Mouse (Mus musculus) embryonic facial prominence, embryonic 10.5 days (tissue): ENCODE measurements around the gene Inpp4b. TPM values are rescaled to one million over a fixed set of nuclear protein-coding genes. Genes with fewer than 3 reads are reported as not detected.
A peak's percentile ranks its signal among the peaks of the same experiment; 100 is the strongest.

Source experiments
- DNase-seq: peaks from one replicate; pipeline ENCODE4 v3.0.0-alpha.2; 2017; ENCODE audit warnings: low spot score
- H3K27ac ChIP-seq: fragments of 300-500 bp; sonication (generic); replicated peaks from 2 replicates; pipeline ENCODE4 v1.5.1; 2016; ENCODE audit warnings: mild to moderate bottlenecking
- H3K27me3 ChIP-seq: fragments of 300-500 bp; sonication (generic); replicated peaks from 2 replicates; pipeline ENCODE4 v1.6.1; 2016; ENCODE audit warnings: low read depth, mild to moderate bottlenecking; ENCODE audit not compliant: poor library complexity, severe bottlenecking
- H3K36me3 ChIP-seq: fragments of 300-500 bp; sonication (generic); replicated peaks from 2 replicates; pipeline ENCODE4 v1.6.1; 2016; ENCODE audit warnings: mild to moderate bottlenecking, moderate library complexity
- H3K4me1 ChIP-seq: fragments of 300-500 bp; sonication (generic); 2 replicates; pipeline ENCODE4 v1.6.1; 2016
- H3K4me3 ChIP-seq: fragments of 300-500 bp; sonication (generic); 2 replicates; pipeline ENCODE4 v1.5.1; 2016; ENCODE audit warnings: mild to moderate bottlenecking, moderate library complexity
- H3K9me3 ChIP-seq: fragments of 300-500 bp; sonication (generic); 2 replicates; pipeline ENCODE4 v1.6.1; 2016; ENCODE audit warnings: mild to moderate bottlenecking
- WGBS: fragments of 180-500 bp; shearing (Covaris S2); methylation state at CpG from one replicate; pipeline ENCODE4 v1.1.7; 2016; 5-methylcytosine and 5-hydroxymethylcytosine counted together
- polyA plus RNA-seq: library from polyadenylated mRNA; unstranded; fragments of >200 nt; fragmentation: Nextera tagmentation; extraction: Ambion mirVana; gene quantifications from 2 replicates; pipeline ENCODE4 v1.2.1, GENCODE M21; 2016

Gene Inpp4b
- polyA plus RNA-seq: 10.8 and 12.4 TPM in 2 replicates

- WGBS: under 1% methylated on average over 46 of the region's 46 CpGs
- Histone ChIP-seq H3K9me3 (no peaks in the 10 kb centered on the region), H3K4me1 (peaks cover 18% of the 10 kb centered on the region), H3K36me3 (no peaks in the 10 kb centered on the region), H3K4me3 (peak within 1 kb of the TSS; percentile 77), H3K27ac (peak within 1 kb of the TSS; percentile 67), H3K27me3 (peaks cover 20% of the 10 kb centered on the region)
- peak; percentile 68 for DNase-seq
These were observed at the start of gene Inpp4b for GRCm38 (mm10) chr8:81342236-81342998. Inpp4b (plus strand) TSS chr8:81342556.

- H3K27me3 ChIP-seq: no peaks in the 10 kb centered on the region
- 77% methylated on average over 2 of the region's 2 CpGs for WGBS
- no peaks in the 10 kb centered on the region for H3K36me3 ChIP-seq
These were observed 7.1 kb upstream of the Inpp4b start for GRCm38 (mm10) chr8:81335250-81335649.

GRCm38 (mm10) chr8:81341191-81341590, 1.2 kb upstream of the Inpp4b start:
- no peak overlapping the region for H3K27ac ChIP-seq
- DNase-seq: peak; percentile 11
- H3K27me3 ChIP-seq: peaks cover 20% of the 10 kb centered on the region
- no peaks in the 10 kb centered on the region for H3K9me3 ChIP-seq
- H3K4me1 ChIP-seq: peaks cover 18% of the 10 kb centered on the region
- peak overlapping the region; percentile 77; the same call in 1 of the 2 replicates for H3K4me3 ChIP-seq
- H3K36me3 ChIP-seq: no peaks in the 10 kb centered on the region
- WGBS: 49% methylated on average over 5 of the region's 5 CpGs

More at GRCm38 (mm10) chr8:81335250-81335649, 7.1 kb upstream of the Inpp4b start:
- H3K27ac ChIP-seq: no peak overlapping the region
- no peak overlapping the region for H3K4me3 ChIP-seq
- H3K4me1 ChIP-seq: no peaks in the 10 kb centered on the region
- H3K9me3 ChIP-seq: no peaks in the 10 kb centered on the region
- DNase-seq: no peak

GRCm38 (mm10) chr8:81341591-81342235, 643 bp upstream of the Inpp4b start:
- Histone ChIP-seq H3K4me3 (peak overlapping the region; percentile 77), H3K27ac (peak overlapping the region; percentile 67), H3K36me3 (no peaks in the 10 kb centered on the region), H3K9me3 (no peaks in the 10 kb centered on the region), H3K4me1 (peaks cover 18% of the 10 kb centered on the region), H3K27me3 (peaks cover 20% of the 10 kb centered on the region)
- peak; percentile 79 for DNase-seq
- WGBS: 1% methylated on average over 22 of the region's 23 CpGs

- peaks cover 20% of the 10 kb centered on the region for H3K27me3 ChIP-seq
- DNase-seq: no peak
- peaks cover 18% of the 10 kb centered on the region for H3K4me1 ChIP-seq
- no peak overlapping the region for H3K27ac ChIP-seq
- 11% methylated on average over 3 of the region's 3 CpGs for WGBS
- no peaks in the 10 kb centered on the region for H3K36me3 ChIP-seq
- peak overlapping the region; percentile 77 for H3K4me3 ChIP-seq
- H3K9me3 ChIP-seq: no peaks in the 10 kb centered on the region
These were observed 595 bp downstream of the Inpp4b start for GRCm38 (mm10) chr8:81342999-81343302.

- 84% methylated on average over 2 of the region's 2 CpGs for WGBS
- H3K36me3 ChIP-seq: no peaks in the 10 kb centered on the region
- no peaks in the 10 kb centered on the region for H3K9me3 ChIP-seq
- H3K27ac ChIP-seq: no peak overlapping the region
- H3K27me3 ChIP-seq: peaks cover 20% of the 10 kb centered on the region
- H3K4me3 ChIP-seq: no peak overlapping the region
- DNase-seq: no peak
- peaks cover 18% of the 10 kb centered on the region for H3K4me1 ChIP-seq
These were observed 2.9 kb downstream of the Inpp4b start for GRCm38 (mm10) chr8:81345170-81345697.

GRCm38 (mm10) chr8:81349452-81349851, 7.1 kb downstream of the Inpp4b start:
- no peaks in the 10 kb centered on the region for H3K4me1 ChIP-seq
- H3K4me3 ChIP-seq: no peak overlapping the region
- peak; percentile 32 for DNase-seq
- no peaks in the 10 kb centered on the region for H3K9me3 ChIP-seq
- no peaks in the 10 kb centered on the region for H3K27me3 ChIP-seq
- H3K36me3 ChIP-seq: no peaks in the 10 kb centered on the region
- 91% methylated on average over 1 of the region's 1 CpGs for WGBS
- no peak overlapping the region for H3K27ac ChIP-seq

GRCm38 (mm10) chr8:81353460-81353859, 11.1 kb downstream of the Inpp4b start:
- 89% methylated on average over 5 of the region's 5 CpGs for WGBS
- Histone ChIP-seq H3K27me3 (no peaks in the 10 kb centered on the region), H3K4me1 (no peaks in the 10 kb centered on the region), H3K9me3 (no peaks in the 10 kb centered on the region), H3K36me3 (no peaks in the 10 kb centered on the region), H3K4me3 (no peak overlapping the region), H3K27ac (no peak overlapping the region)
- DNase-seq: no peak

GRCm38 (mm10) chr8:81358108-81358507, 15.8 kb downstream of the Inpp4b start:
- H3K36me3 ChIP-seq: no peaks in the 10 kb centered on the region
- no peak overlapping the region for H3K27ac ChIP-seq
- no peak for DNase-seq
- H3K27me3 ChIP-seq: no peaks in the 10 kb centered on the region
- WGBS: 88% methylated on average over 6 of the region's 6 CpGs
- no peak overlapping the region for H3K4me3 ChIP-seq
- no peaks in the 10 kb centered on the region for H3K9me3 ChIP-seq
- H3K4me1 ChIP-seq: no peaks in the 10 kb centered on the region

GRCm38 (mm10) chr8:81360518-81360917, 18.2 kb downstream of the Inpp4b start:
- H3K36me3 ChIP-seq: no peaks in the 10 kb centered on the region
- 81% methylated on average over 2 of the region's 2 CpGs for WGBS
- no peaks in the 10 kb centered on the region for H3K27me3 ChIP-seq
- H3K9me3 ChIP-seq: no peaks in the 10 kb centered on the region
- no peak overlapping the region for H3K4me3 ChIP-seq
- H3K27ac ChIP-seq: no peak overlapping the region
- no peak for DNase-seq
- H3K4me1 ChIP-seq: no peaks in the 10 kb centered on the region

GRCm38 (mm10) chr8:81361162-81361561, 18.8 kb downstream of the Inpp4b start:
- Histone ChIP-seq H3K9me3 (no peaks in the 10 kb centered on the region), H3K36me3 (no peaks in the 10 kb centered on the region), H3K27me3 (no peaks in the 10 kb centered on the region), H3K4me3 (no peak overlapping the region), H3K4me1 (no peaks in the 10 kb centered on the region), H3K27ac (no peak overlapping the region)
- WGBS: 88% methylated on average over 2 of the region's 2 CpGs
- no peak for DNase-seq

GRCm38 (mm10) chr8:81370607-81371006, 28.3 kb downstream of the Inpp4b start:
- no peak for DNase-seq
- Histone ChIP-seq H3K36me3 (no peaks in the 10 kb centered on the region), H3K4me1 (no peaks in the 10 kb centered on the region), H3K27me3 (no peaks in the 10 kb centered on the region), H3K4me3 (no peak overlapping the region), H3K27ac (no peak overlapping the region), H3K9me3 (no peaks in the 10 kb centered on the region)
- 64% methylated on average over 5 of the region's 5 CpGs for WGBS

- Histone ChIP-seq H3K27me3 (no peaks in the 10 kb centered on the region), H3K9me3 (no peaks in the 10 kb centered on the region), H3K4me3 (no peak overlapping the region), H3K4me1 (no peaks in the 10 kb centered on the region), H3K36me3 (no peaks in the 10 kb centered on the region), H3K27ac (no peak overlapping the region)
- no peak for DNase-seq
- WGBS: 83% methylated on average over 4 of the region's 4 CpGs
These were observed 29.5 kb downstream of the Inpp4b start for GRCm38 (mm10) chr8:81371844-81372243.
